Mouse (Mus musculus) skeletal muscle tissue, adult 2 months (tissue): ENCODE measurements at regions not wholly inside any gene's neighbourhood (a gene's known extent, or its start where the extent isn't known, plus 50 kb on each side); places are given as distances from the start of the nearest gene placed in this dataset.

Experiments
- DNase-seq: peaks from one replicate; pipeline ENCODE4 v3.0.0-alpha.2; 2012; ENCODE audit warnings: low read depth, low spot score

- DNase-seq = no peak
Observed at GRCm38 (mm10) chr16:63313544-63313943, 459.4 kb downstream of the Pros1 start.

GRCm38 (mm10) chr16:63319602-63320001 is 465.5 kb downstream of the Pros1 start:
- peak; percentile 4 for DNase-seq

- DNase-seq = no peak
Observed at GRCm38 (mm10) chr16:63351511-63352125, 497.5 kb downstream of the Pros1 start.

DNA sequence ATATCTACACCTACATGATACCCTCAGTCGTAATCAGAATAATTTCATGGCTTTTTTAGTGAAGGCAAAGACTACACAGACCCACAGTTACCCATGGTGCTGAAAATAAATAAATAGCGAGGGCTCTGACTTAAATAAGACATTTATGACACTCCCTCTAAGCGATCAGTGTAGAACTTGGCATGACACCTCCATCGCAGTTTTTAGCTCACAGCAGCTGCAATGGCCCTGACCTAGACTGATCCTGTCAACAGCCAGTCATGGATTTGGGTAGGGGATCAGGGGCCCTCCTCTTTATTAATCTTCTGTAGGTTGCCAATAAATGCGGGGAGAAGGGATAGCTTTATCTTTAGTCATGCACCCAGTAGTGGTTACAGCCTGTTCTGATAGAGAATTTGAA is 494.1 kb downstream of the Epha3 start:
- peak; percentile 21 for DNase-seq

DNA sequence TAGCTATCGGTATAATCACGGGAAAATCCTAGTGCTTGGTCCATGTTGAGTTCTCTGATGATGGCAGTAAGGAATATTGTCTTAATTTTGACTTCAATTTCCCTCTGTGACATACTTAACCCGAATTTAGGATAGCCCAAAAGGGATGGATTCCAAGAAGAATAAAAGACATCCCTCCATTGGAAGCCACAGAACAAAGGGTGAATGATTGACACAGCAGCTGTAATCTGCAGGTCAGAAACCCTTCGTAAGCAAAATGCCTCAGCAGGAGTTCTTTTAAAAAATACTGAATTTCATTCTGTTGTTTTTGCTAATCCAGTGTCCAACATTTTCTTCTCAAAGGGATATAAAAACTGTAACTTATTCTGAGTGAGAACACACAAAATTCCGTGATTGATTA is 492.7 kb downstream of the Epha3 start:
- no peak for DNase-seq

DNA sequence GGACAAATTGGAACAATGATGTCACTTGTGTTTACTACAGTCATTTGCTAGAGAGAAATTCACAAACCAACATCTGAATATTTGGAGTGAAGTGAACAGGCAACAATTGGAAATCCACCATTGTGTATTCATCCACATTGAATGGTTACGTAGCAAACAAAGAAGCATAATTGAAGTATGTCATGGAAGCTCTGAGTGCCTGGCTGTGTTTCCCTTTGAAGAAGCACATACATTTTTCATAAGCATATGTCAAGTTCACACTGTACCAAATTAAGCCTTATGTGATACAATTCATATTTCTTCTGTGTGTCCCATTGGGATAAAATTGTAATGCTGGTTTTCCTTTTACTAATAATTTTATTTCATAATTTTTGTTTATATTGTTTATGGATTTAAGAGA is 459.0 kb downstream of the Epha3 start:
- DNase-seq = no peak

GRCm38 (mm10) chr16:63412656-63413055 is 451.3 kb downstream of the Epha3 start:
- DNase-seq = no peak

DNA sequence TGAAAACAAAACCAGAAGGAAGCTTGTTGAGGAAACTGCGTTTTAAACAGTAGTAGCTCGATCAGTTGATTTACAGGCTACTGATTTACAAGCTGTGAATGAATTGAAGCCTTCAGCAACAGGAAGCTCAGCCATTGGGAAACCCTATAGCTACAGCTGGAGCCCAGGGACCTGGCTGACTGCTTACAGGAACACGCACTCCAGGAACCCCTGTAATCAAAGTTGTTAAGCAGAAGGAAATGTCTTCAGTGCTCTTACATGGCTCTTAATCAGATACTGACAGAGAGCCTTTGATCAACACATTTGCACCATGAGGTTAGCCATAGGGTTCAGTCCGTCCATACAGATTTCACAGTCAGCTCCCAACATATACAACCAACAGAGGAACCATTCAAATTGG is 411.7 kb downstream of the Epha3 start:
- DNase-seq = no peak

DNA sequence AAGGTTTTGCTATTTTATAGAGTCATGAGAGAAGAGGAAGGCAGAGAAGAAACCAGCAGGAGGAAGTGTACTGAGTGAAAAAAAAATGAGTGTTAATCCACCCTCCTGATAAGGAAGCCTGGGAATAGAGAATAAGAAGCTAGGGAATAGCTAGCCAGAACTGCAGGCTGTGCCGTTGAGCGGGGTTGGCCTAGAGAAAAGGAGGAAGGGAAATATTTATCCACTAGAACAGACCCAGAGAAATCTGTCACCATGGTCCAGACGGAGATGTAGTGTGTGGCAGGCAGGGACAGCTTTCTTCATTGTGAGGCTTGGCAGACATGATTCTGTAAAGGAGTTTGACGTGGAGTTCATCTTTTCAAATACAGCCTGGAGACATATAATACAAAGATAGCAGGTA is 397.4 kb downstream of the Epha3 start:
- DNase-seq = no peak

- DNase-seq = no peak
Observed at GRCm38 (mm10) chr16:63468851-63469250, 395.1 kb downstream of the Epha3 start.
